Mouse (Mus musculus) adrenal gland, adult 8-10 months (tissue): ENCODE results near the gene C330021F23Rik. TPM values are rescaled to one million over a fixed set of nuclear protein-coding genes. Genes with fewer than 3 reads are reported as not detected.

Experiments
- total RNA-seq, 4 experiments: library from RNA; stranded (reverse); gene quantifications; 2 replicates each; pipeline ENCODE4 v1.2.4; 2022

The C330021F23Rik gene
- total RNA-seq, 4 experiments from 2014 or later, result not detected

Other genes with a start within 250 kb of the C330021F23Rik start
- gene A430078G23Rik, start 214.6 kb upstream of the C330021F23Rik start, total RNA-seq, result under 1 TPM; 0.23 to 0.83 (median 0.28) TPM
- 10 to 100 TPM; 44.6 to 48.1 (median 47.0) TPM for gene Arhgef18, start 175.0 kb upstream of the C330021F23Rik start, total RNA-seq
- 10 to 100 TPM; 10.4 to 20.2 (median 12.1) TPM for gene Pex11g, start 100.3 kb upstream of the C330021F23Rik start, total RNA-seq
- under 1 TPM in 2 of 4 experiments, not detected in 2; 0.28 to 0.46 TPM for gene Tex45, start 97.1 kb upstream of the C330021F23Rik start, total RNA-seq
- 10 to 100 TPM; 20.6 to 22.9 (median 21.7) TPM for gene Zfp358, start 74.9 kb upstream of the C330021F23Rik start, total RNA-seq
- 10 to 100 TPM; 45.0 to 82.0 (median 60.3) TPM for gene Mcoln1, start 67.5 kb upstream of the C330021F23Rik start, total RNA-seq
- 10 to 100 TPM; 49.3 to 73.9 (median 63.2) TPM for gene Pnpla6, start 52.6 kb upstream of the C330021F23Rik start, total RNA-seq
- 10 to 100 TPM in 2 of 4 experiments, 1 to 10 TPM in 2; 4.7 to 15.5 (median 10.0) TPM for gene Camsap3, start 19.3 kb downstream of the C330021F23Rik start, total RNA-seq
- 10 to 100 TPM; 37.2 to 44.3 (median 42.5) TPM for gene Xab2, start 53.3 kb downstream of the C330021F23Rik start, total RNA-seq
- gene Pet100, start 53.6 kb downstream of the C330021F23Rik start, total RNA-seq, result 100 to 1,000 TPM in 1 of 4 experiments, 10 to 100 TPM in 3; 86.7 to 108 (median 94.2) TPM
- not detected for gene Pcp2, start 57.6 kb downstream of the C330021F23Rik start, total RNA-seq
- 100 to 1,000 TPM in 2 of 4 experiments, 10 to 100 TPM in 2; 76.2 to 107 (median 99.8) TPM for gene Stxbp2, start 63.0 kb downstream of the C330021F23Rik start, total RNA-seq
- gene Retn, start 87.8 kb downstream of the C330021F23Rik start, total RNA-seq, result 100 to 1,000 TPM in 3 of 4 experiments, 10 to 100 TPM in 1; 50.2 to 152 (median 108) TPM
- under 1 TPM in 3 of 4 experiments, not detected in 1; 0.17 to 0.40 (median 0.26) TPM for gene Mcemp1, start 97.8 kb downstream of the C330021F23Rik start, total RNA-seq
- 10 to 100 TPM in 3 of 4 experiments, 1 to 10 TPM in 1; 8.1 to 26.3 (median 22.4) TPM for gene Fcor, start 104.4 kb downstream of the C330021F23Rik start, total RNA-seq
- 10 to 100 TPM; 21.0 to 23.6 (median 22.5) TPM for gene Trappc5, start 108.3 kb downstream of the C330021F23Rik start, total RNA-seq
- gene Fcer2a, start 126.2 kb downstream of the C330021F23Rik start, total RNA-seq, result under 1 TPM; 0.12 to 0.54 (median 0.45) TPM
- not detected for gene Clec4g, start 152.7 kb downstream of the C330021F23Rik start, total RNA-seq
- gene Cd209a, start 181.0 kb downstream of the C330021F23Rik start, total RNA-seq, result 1 to 10 TPM in 2 of 4 experiments, under 1 TPM in 1, not detected in 1; 0.28 to 1.4 (median 1.2) TPM